ENCODE assay signal across 8 mouse cellular contexts in genomic region chr17:35897644-35898573, GRCm38 (mm10). TPM values are rescaled to one million over a fixed set of nuclear protein-coding genes. Genes with fewer than 3 reads are reported as not detected.
DNase-seq lines count a peak whose midpoint lies in the region; ATAC-seq and TF ChIP-seq lines count a peak whose summit lies in the region.

No protein-coding gene starts in this region.

- H3K4me3 ChIP-seq in heart, embryonic 14.5 days (ENCODE audit: control insufficient read depth in 1 of 2, insufficient read depth in 1 of 2, low read depth in 1 of 2, low read length in 2 of 2), result peak overlapping the region; percentile 22 to 68; a peak in 3 of 4 replicates
- peak overlapping the region; percentile 77 for H3K4me3 ChIP-seq in forebrain, embryonic 14.5 days (ENCODE audit: low read depth, low read length)
- peak overlapping the region; percentile 52; the same call in 1 of the 2 replicates for H3K4me3 ChIP-seq in limb, embryonic 11.5 days (ENCODE audit: low read depth, low read length)
- H3K4me3 ChIP-seq in olfactory bulb, adult 2 months (ENCODE audit: insufficient read depth, low read depth, low read length), result peak overlapping the region; percentile 35

- peak overlapping the region; percentile 91 for H3K4me2 ChIP-seq in heart, embryonic 14.5 days (ENCODE audit: low read length)
- peak overlapping the region; percentile 100 for H3K4me2 ChIP-seq in forebrain, embryonic 14.5 days (ENCODE audit: low read length)
- peak overlapping the region; percentile 92 for H3K4me2 ChIP-seq in limb, embryonic 11.5 days (ENCODE audit: low read depth, severe bottlenecking)

- no peaks in the 10 kb centered on the region for H3K27me3 ChIP-seq in heart, embryonic 14.5 days (ENCODE audit: control insufficient read depth, insufficient read depth, low read length)
- no peaks in the 10 kb centered on the region for H3K27me3 ChIP-seq in forebrain, embryonic 14.5 days (replicated peaks; ENCODE audit: control insufficient read depth, insufficient read depth, low read length)
- H3K27me3 ChIP-seq in limb, embryonic 11.5 days (ENCODE audit: control insufficient read depth, insufficient read depth, low read length), result no peaks in the 10 kb centered on the region

- intact Hi-C loops in heart, postnatal 14 days (cut with DNase I), result no loop called here

- ATAC-seq in heart, embryonic 14.5 days (ENCODE audit: insufficient number of reproducible peaks, insufficient read depth, low FRiP score, low read depth), result no peak
- ATAC-seq in forebrain, embryonic 14.5 days, result peak; percentile 35
- peak; percentile 51; the same call in 1 of the 2 replicates for ATAC-seq in limb, embryonic 11.5 days (ENCODE audit: insufficient number of reproducible peaks, low FRiP score, low TSS enrichment, low read depth)

- H3K36me3 ChIP-seq in heart, embryonic 14.5 days (ENCODE audit: control insufficient read depth, insufficient read depth, low read length), result peaks cover 60% of the 10 kb centered on the region
- H3K36me3 ChIP-seq in forebrain, embryonic 14.5 days (ENCODE audit: control insufficient read depth, insufficient read depth, low read length), result peaks cover 70% of the 10 kb centered on the region
- H3K36me3 ChIP-seq in limb, embryonic 11.5 days (ENCODE audit: control insufficient read depth, insufficient read depth, low read length), result peaks cover 6% of the 10 kb centered on the region; the same call in 1 of the 2 replicates

- H3K9me3 ChIP-seq in heart, embryonic 14.5 days (ENCODE audit: control insufficient read depth, low read length), result no peaks in the 10 kb centered on the region
- no peaks in the 10 kb centered on the region for H3K9me3 ChIP-seq in forebrain, embryonic 14.5 days (replicated peaks; ENCODE audit: control insufficient read depth, low read length)
- no peaks in the 10 kb centered on the region for H3K9me3 ChIP-seq in limb, embryonic 11.5 days (ENCODE audit: control insufficient read depth, low read length)

- TF ChIP-seq POLR2A in olfactory bulb, adult 2 months (IDR thresholded peaks at IDR 0.05; ENCODE audit: insufficient read depth, low read depth, low read length), result no peak

- no peak for TF ChIP-seq CTCF in olfactory bulb, adult 2 months (IDR thresholded peaks at IDR 0.05; ENCODE audit: insufficient read depth, low read depth, low read length)

- peak overlapping the region in 1 of 2 experiments; percentile 86; a peak in 1 of 4 replicates for H3K27ac ChIP-seq in heart, embryonic 14.5 days (replicated peaks in 1 of 2; ENCODE audit: control insufficient read depth in 1 of 2, insufficient read depth in 1 of 2, low read depth in 2 of 2, low read length in 2 of 2)
- peak overlapping the region; percentile 83; the same call in 1 of the 2 replicates for H3K27ac ChIP-seq in forebrain, embryonic 14.5 days (ENCODE audit: low read depth, low read length)
- no peak overlapping the region; the same call in 1 of the 2 replicates for H3K27ac ChIP-seq in limb, embryonic 11.5 days (replicated peaks; ENCODE audit: low read depth, low read length)
- peak overlapping the region; percentile 7 for H3K27ac ChIP-seq in olfactory bulb, adult 2 months (ENCODE audit: insufficient read depth, low read depth, low read length)

- peaks cover 6 to 8% of the 10 kb centered on the region in 2 experiments for H3K4me1 ChIP-seq in heart, embryonic 14.5 days (ENCODE audit: control insufficient read depth in 2 of 2, insufficient read depth in 2 of 2, low read length in 2 of 2)
- H3K4me1 ChIP-seq in forebrain, embryonic 14.5 days (ENCODE audit: control insufficient read depth, insufficient read depth, low read length), result peaks cover 6% of the 10 kb centered on the region
- peaks cover 4% of the 10 kb centered on the region; the same call in 1 of the 2 replicates for H3K4me1 ChIP-seq in limb, embryonic 11.5 days (ENCODE audit: control insufficient read depth, insufficient read depth, low read length)
- peaks cover 11% of the 10 kb centered on the region for H3K4me1 ChIP-seq in olfactory bulb, adult 2 months (ENCODE audit: control insufficient read depth, insufficient read depth, low read length)

- DNase-seq in heart, postnatal 14 days, result no peak
- DNase-seq in R1 (ENCODE audit: low read depth, low spot score), result peak; percentile 83
- peak; percentile 16 for DNase-seq in forebrain, embryonic 14.5 days (ENCODE audit: low spot score)
- DNase-seq in limb, embryonic 11.5 days (ENCODE audit: low spot score), result peak; percentile 33
- DNase-seq in right cerebral cortex, adult 18-20 months, result no peak
- DNase-seq in retina, postnatal 1 day, result no peak

- WGBS in heart, embryonic 14.5 days, result 42% methylated on average over 23 of the region's 23 CpGs
- WGBS in forebrain, embryonic 14.5 days, result 48% methylated on average over 23 of the region's 23 CpGs
- WGBS in limb, embryonic 11.5 days, result 45% methylated on average over 23 of the region's 23 CpGs
- WGBS in olfactory bulb, adult 2 months, result 37% methylated on average over 23 of the region's 23 CpGs

- H3K9ac ChIP-seq in heart, embryonic 14.5 days (ENCODE audit: low read length), result peak overlapping the region; percentile 89
- peak overlapping the region; percentile 89 for H3K9ac ChIP-seq in forebrain, embryonic 14.5 days (ENCODE audit: low read length)
- peak overlapping the region; percentile 79; the same call in 1 of the 2 replicates for H3K9ac ChIP-seq in limb, embryonic 11.5 days (ENCODE audit: low read length)

RNA-seq across cellular contexts. Expression of gene 2310061I04Rik, which starts 0.7 kb away (rescaled TPM):
- 28.7 and 28.9 TPM in 2 replicates for polyA plus RNA-seq in heart, embryonic 14.5 days (2014; fragmentation: Nextera tagmentation; extraction: Ambion mirVana)
- total RNA-seq in heart, postnatal 14 days (2021), result 10 to 100 TPM; 83.9 to 89.3 TPM
- 30.4 and 34.3 TPM in 2 replicates for polyA plus RNA-seq in forebrain, embryonic 14.5 days (2014; fragmentation: Nextera tagmentation; extraction: Ambion mirVana)
- polyA plus RNA-seq in limb, embryonic 11.5 days (2014; fragmentation: Nextera tagmentation; extraction: Ambion mirVana), result 21.3 and 23.2 TPM in 2 replicates
- not detected in 2 replicates for polyA plus RNA-seq in olfactory bulb, adult 2 months (2012; ENCODE audit: insufficient read depth, insufficient read length, low replicate concordance, missing spikeins)

RNA-seq across cellular contexts. Expression of gene Atat1, which starts 12.0 kb away (rescaled TPM):
- polyA plus RNA-seq in heart, embryonic 14.5 days (2014; fragmentation: Nextera tagmentation; extraction: Ambion mirVana), result 52.5 and 53.1 TPM in 2 replicates
- 1 to 10 TPM; 7.7 to 9.5 TPM for total RNA-seq in heart, postnatal 14 days (2021)
- polyA plus RNA-seq in forebrain, embryonic 14.5 days (2014; fragmentation: Nextera tagmentation; extraction: Ambion mirVana), result 313 and 439 TPM in 2 replicates
- 128 and 138 TPM in 2 replicates for polyA plus RNA-seq in limb, embryonic 11.5 days (2014; fragmentation: Nextera tagmentation; extraction: Ambion mirVana)
- not detected in 2 replicates for polyA plus RNA-seq in olfactory bulb, adult 2 months (2012; ENCODE audit: insufficient read depth, insufficient read length, low replicate concordance, missing spikeins)

RNA-seq across cellular contexts. Expression of gene Mrps18b, which starts 18.3 kb away (rescaled TPM):
- polyA plus RNA-seq in heart, embryonic 14.5 days (2014; fragmentation: Nextera tagmentation; extraction: Ambion mirVana), result 65.8 and 67.0 TPM in 2 replicates
- total RNA-seq in heart, postnatal 14 days (2021), result 10 to 100 TPM; 47.9 to 49.0 TPM
- 58.4 and 68.8 TPM in 2 replicates for polyA plus RNA-seq in forebrain, embryonic 14.5 days (2014; fragmentation: Nextera tagmentation; extraction: Ambion mirVana)
- polyA plus RNA-seq in limb, embryonic 11.5 days (2014; fragmentation: Nextera tagmentation; extraction: Ambion mirVana), result 80.2 and 81.7 TPM in 2 replicates
- polyA plus RNA-seq in olfactory bulb, adult 2 months (2012; ENCODE audit: insufficient read depth, insufficient read length, low replicate concordance, missing spikeins), result not detected in 2 replicates

RNA-seq across cellular contexts. Expression of gene Dhx16, which starts 18.3 kb away (rescaled TPM):
- polyA plus RNA-seq in heart, embryonic 14.5 days (2014; fragmentation: Nextera tagmentation; extraction: Ambion mirVana), result 18.6 and 22.0 TPM in 2 replicates
- total RNA-seq in heart, postnatal 14 days (2021), result 10 to 100 TPM; 20.6 to 24.9 TPM
- 29.3 and 31.8 TPM in 2 replicates for polyA plus RNA-seq in forebrain, embryonic 14.5 days (2014; fragmentation: Nextera tagmentation; extraction: Ambion mirVana)
- 46.5 and 51.2 TPM in 2 replicates for polyA plus RNA-seq in limb, embryonic 11.5 days (2014; fragmentation: Nextera tagmentation; extraction: Ambion mirVana)
- polyA plus RNA-seq in olfactory bulb, adult 2 months (2012; ENCODE audit: insufficient read depth, insufficient read length, low replicate concordance, missing spikeins), result not detected in 2 replicates

RNA-seq across cellular contexts. Expression of gene Ppp1r10, which starts 18.3 kb away (rescaled TPM):
- polyA plus RNA-seq in heart, embryonic 14.5 days (2014; fragmentation: Nextera tagmentation; extraction: Ambion mirVana), result 21.8 and 23.6 TPM in 2 replicates
- 10 to 100 TPM; 43.4 to 49.0 TPM for total RNA-seq in heart, postnatal 14 days (2021)
- polyA plus RNA-seq in forebrain, embryonic 14.5 days (2014; fragmentation: Nextera tagmentation; extraction: Ambion mirVana), result 34.9 and 44.5 TPM in 2 replicates
- 43.9 and 52.3 TPM in 2 replicates for polyA plus RNA-seq in limb, embryonic 11.5 days (2014; fragmentation: Nextera tagmentation; extraction: Ambion mirVana)
- polyA plus RNA-seq in olfactory bulb, adult 2 months (2012; ENCODE audit: insufficient read depth, insufficient read length, low replicate concordance, missing spikeins), result not detected in 2 replicates

Comparison
In these comparisons a context has a peak if more than half of its experiments do, and no peak if none do; other contexts are left out.
1. DNase-seq: peak in R1 (single experiment), forebrain, embryonic 14.5 days (single experiment) and limb, embryonic 11.5 days (single experiment); none in heart, postnatal 14 days (0 of 2), right cerebral cortex, adult 18-20 months (single experiment) and retina, postnatal 1 day (single experiment).
2. RNA of gene 2310061I04Rik, which starts 0.7 kb away (polyA plus RNA-seq): 30.4 to 34.3 TPM in forebrain, embryonic 14.5 days, 28.7 to 28.9 TPM in heart, embryonic 14.5 days and 21.3 to 23.2 TPM in limb, embryonic 11.5 days; not detected in olfactory bulb, adult 2 months; every median in the first group is over 10 times any median in the second.
3. RNA of gene Atat1, which starts 12.0 kb away (polyA plus RNA-seq): 313 to 439 TPM in forebrain, embryonic 14.5 days, 128 to 138 TPM in limb, embryonic 11.5 days and 52.5 to 53.1 TPM in heart, embryonic 14.5 days; not detected in olfactory bulb, adult 2 months; every median in the first group is over 10 times any median in the second.
4. RNA of gene Mrps18b, which starts 18.3 kb away (polyA plus RNA-seq): 80.2 to 81.7 TPM in limb, embryonic 11.5 days, 58.4 to 68.8 TPM in forebrain, embryonic 14.5 days and 65.8 to 67.0 TPM in heart, embryonic 14.5 days; not detected in olfactory bulb, adult 2 months; every median in the first group is over 10 times any median in the second.
5. Peak in every context shown above with its lines, with median percentiles within 50 percentile points of each other: H3K4me2 ChIP-seq, H3K4me3 ChIP-seq and H3K9ac ChIP-seq.